Mouse (Mus musculus) MEL (cell line): ENCODE results near the gene Naa25. TPM values are rescaled to one million over a fixed set of nuclear protein-coding genes. Genes with fewer than 3 reads are reported as not detected.

Experiments used
- DNase-seq: peaks from one replicate; pipeline ENCODE4 v3.0.0; 2011; ENCODE audit warnings: low read depth, low spot score
- H3K27ac ChIP-seq: 2 replicates; pipeline ENCODE4 v1.5.1; 2012; ENCODE audit warnings: low read depth, mild to moderate bottlenecking, control low read depth, low read length, moderate library complexity; ENCODE audit not compliant: control insufficient read depth
- H3K27me3 ChIP-seq, 2 experiments: fragments of 150-350 bp in 1 of 2; sonication (generic) in 1 of 2; 2 replicates each; pipeline ENCODE4 v1.6.1; 2012; ENCODE audit warnings: low read length in 2 of 2, mild to moderate bottlenecking in 2 of 2, improper control_type of control experiment in 1 of 2, moderate library complexity in 1 of 2; ENCODE audit not compliant: insufficient read depth in 2 of 2, control insufficient read depth in 1 of 2
- H3K36me3 ChIP-seq, 2 experiments: 2 replicates each; pipeline ENCODE4 v1.6.1; 2012 to 2014; ENCODE audit warnings: low read length in 2 of 2, improper control_type of control experiment in 1 of 2, inconsistent platforms in 1 of 2, mild to moderate bottlenecking in 1 of 2; ENCODE audit not compliant: insufficient read depth in 2 of 2, control insufficient read depth in 1 of 2
- H3K4me1 ChIP-seq, 2 experiments: fragments of 150-350 bp in 1 of 2; sonication (generic) in 1 of 2; 2 replicates each; pipeline ENCODE4 v1.6.1; 2012; ENCODE audit warnings: low read length in 2 of 2, improper control_type of control experiment in 1 of 2, mild to moderate bottlenecking in 1 of 2; ENCODE audit not compliant: insufficient read depth in 2 of 2, control insufficient read depth in 1 of 2
- H3K4me3 ChIP-seq, 2 experiments: fragments of 150-350 bp in 1 of 2; sonication (generic) in 1 of 2; 2 replicates each; pipeline ENCODE4 v1.5.1; 2012; ENCODE audit warnings: low read depth in 2 of 2, low read length in 2 of 2, mild to moderate bottlenecking in 2 of 2, moderate library complexity in 2 of 2, control low read depth in 1 of 2, improper control_type of control experiment in 1 of 2; ENCODE audit not compliant: control insufficient read depth in 1 of 2, insufficient read depth in 1 of 2
- H3K79me2 ChIP-seq: 2 replicates; pipeline ENCODE4 v1.6.1; 2012; ENCODE audit warnings: mild to moderate bottlenecking, low read length, moderate library complexity; ENCODE audit not compliant: control insufficient read depth, poor library complexity, insufficient read depth
- H3K9ac ChIP-seq: 2 replicates; pipeline ENCODE4 v1.6.1; 2012; ENCODE audit warnings: low read depth, mild to moderate bottlenecking, control low read depth, low read length, moderate library complexity; ENCODE audit not compliant: control insufficient read depth, poor library complexity, severe bottlenecking
- H3K9me3 ChIP-seq: fragments of 150-350 bp; sonication (generic); replicated peaks from 2 replicates; pipeline ENCODE4 v1.6.1; 2012; ENCODE audit warnings: mild to moderate bottlenecking, low read length, improper control_type of control experiment, moderate library complexity; ENCODE audit not compliant: insufficient read depth
- BHLHE40 ChIP-seq: IDR thresholded peaks from 2 replicates; pipeline ENCODE4 v1.6.1; 2012; ENCODE audit warnings: low read depth, mild to moderate bottlenecking, inconsistent platforms, low read length, improper control_type of control experiment, borderline replicate concordance
- CHD1 ChIP-seq: IDR thresholded peaks from 2 replicates; pipeline ENCODE4 v1.6.1; 2012; ENCODE audit warnings: low read depth, mild to moderate bottlenecking, inconsistent platforms, low read length, improper control_type of control experiment
- EP300 ChIP-seq, 2 experiments: IDR thresholded peaks; 2 replicates each; pipeline ENCODE4 v1.6.1; 2011; ENCODE audit warnings: improper control_type of control experiment in 2 of 2, low read length in 2 of 2, low read depth in 1 of 2, mild to moderate bottlenecking in 1 of 2
- MAFK ChIP-seq: IDR thresholded peaks from 2 replicates; pipeline ENCODE4 v1.6.1; 2011; ENCODE audit warnings: low read depth, mild to moderate bottlenecking, low read length, improper control_type of control experiment, borderline replicate concordance
- MAZ ChIP-seq: IDR thresholded peaks from 2 replicates; pipeline ENCODE4 v1.6.1; 2012; ENCODE audit warnings: low read depth, mild to moderate bottlenecking, inconsistent platforms, low read length, improper control_type of control experiment
- MXI1 ChIP-seq: IDR thresholded peaks from 2 replicates; pipeline ENCODE4 v1.6.1; 2011; ENCODE audit warnings: mild to moderate bottlenecking, low read depth, low read length, improper control_type of control experiment
- MYB ChIP-seq: IDR thresholded peaks from 2 replicates; pipeline ENCODE4 v1.6.1; 2011; ENCODE audit warnings: mild to moderate bottlenecking, low read depth, low read length, improper control_type of control experiment
- MYC ChIP-seq: IDR thresholded peaks from 2 replicates; pipeline ENCODE4 v1.6.1; 2011; ENCODE audit warnings: low read depth, mild to moderate bottlenecking, low read length, improper control_type of control experiment, moderate library complexity
- NELFE ChIP-seq: IDR thresholded peaks from 2 replicates; pipeline ENCODE4 v1.6.1; 2011; ENCODE audit warnings: low read depth, low read length, improper control_type of control experiment
- POLR2AphosphoS2 ChIP-seq: IDR thresholded peaks from 2 replicates; pipeline ENCODE4 v1.6.1; 2011; ENCODE audit warnings: low read length, improper control_type of control experiment
- RAD21 ChIP-seq: IDR thresholded peaks from 2 replicates; pipeline ENCODE4 v1.6.1; 2011; ENCODE audit warnings: mild to moderate bottlenecking, low read depth, low read length, improper control_type of control experiment
- SIN3A ChIP-seq: IDR thresholded peaks from 2 replicates; pipeline ENCODE4 v1.6.1; 2012; ENCODE audit warnings: low read length, improper control_type of control experiment, inconsistent platforms
- TBP ChIP-seq: IDR thresholded peaks from 2 replicates; pipeline ENCODE4 v1.8.0; 2011; ENCODE audit warnings: low read depth, low read length, improper control_type of control experiment
- TCF12 ChIP-seq: IDR thresholded peaks from 2 replicates; pipeline ENCODE4 v1.6.1; 2014; ENCODE audit warnings: low read depth, mild to moderate bottlenecking, inconsistent platforms, low read length, improper control_type of control experiment, moderate library complexity
- ZMIZ1 ChIP-seq: IDR thresholded peaks from 2 replicates; pipeline ENCODE4 v1.6.1; 2012; ENCODE audit warnings: low read depth, mild to moderate bottlenecking, inconsistent platforms, low read length, improper control_type of control experiment, moderate library complexity
- polyA plus RNA-seq, 2 experiments: library from polyadenylated mRNA; stranded (reverse) in 1 of 2; unstranded in 1 of 2; fragments of >175 nt in 1 of 2; fragments of >200 nt in 1 of 2; gene quantifications; 2 replicates each; pipeline versions ENCODE4 v1.2.1 to v1.2.4; 2012; ENCODE audit warnings: low replicate concordance in 2 of 2, low read depth in 1 of 2; ENCODE audit not compliant: insufficient read length in 2 of 2, insufficient read depth in 1 of 2, missing spikeins in 1 of 2
- total RNA-seq: library from RNA; depleted of rRNA; stranded (reverse); fragments of 300-350 nt; gene quantifications from 2 replicates; pipeline ENCODE4 v1.2.3, GENCODE M21; 2012

The Naa25 gene
- total and polyA plus RNA-seq, 3 experiments: 53.0 to 59.6 TPM; not detected in 1

- TF ChIP-seq MYB (no peak), CHD1 (peak; percentile 76; the same call in 1 of the 2 replicates), TCF12 (peak; percentile 45; the same call in 1 of the 2 replicates), ZMIZ1 (peak; percentile 84)
- TF ChIP-seq, all 39 proteins: peak for 18
Observed at GRCm38 (mm10) chr5:121452026-121452869, 54.5 kb downstream of the Naa25 start, which contains the start of gene Erp29 (continued).

GRCm38 (mm10) chr5:121452906-121453305, 55.2 kb downstream of the Naa25 start:
- Histone ChIP-seq H3K27ac (peak overlapping the region; percentile 64), H3K27me3 (no peaks in the 10 kb centered on the region)
- TF ChIP-seq TCF12 (no peak), SIN3A (no peak), TBP (no peak)
- TF ChIP-seq, all 39 proteins: peak for 0
- Histone ChIP-seq H3K36me3 (peaks cover 0 to 22% of the 10 kb centered on the region in 2 experiments; a peak in 2 of 4 replicates), H3K4me1 (peaks cover 7 to 23% of the 10 kb centered on the region in 2 experiments), H3K9me3 (no peaks in the 10 kb centered on the region), H3K79me2 (peaks cover 20% of the 10 kb centered on the region), H3K4me3 (peak overlapping the region; percentile 84 to 96), H3K9ac (peak overlapping the region; percentile 88)
- DNase-seq: no peak

- no peak for DNase-seq
- Histone ChIP-seq H3K27ac (no peak overlapping the region), H3K36me3 (peaks cover 0 to 22% of the 10 kb centered on the region in 2 experiments; a peak in 2 of 4 replicates), H3K9me3 (no peaks in the 10 kb centered on the region), H3K9ac (no peak overlapping the region), H3K4me3 (no peak overlapping the region), H3K27me3 (no peaks in the 10 kb centered on the region), H3K4me1 (peaks cover 7 to 23% of the 10 kb centered on the region in 2 experiments), H3K79me2 (peaks cover 20% of the 10 kb centered on the region)
- TF ChIP-seq RAD21 (no peak), POLR2AphosphoS2 (peak; percentile 10; the same call in 1 of the 2 replicates)
Observed at GRCm38 (mm10) chr5:121453743-121454502, 56.2 kb downstream of the Naa25 start.

- peaks cover 20% of the 10 kb centered on the region for H3K79me2 ChIP-seq
- H3K27me3 ChIP-seq: no peaks in the 10 kb centered on the region
- TF ChIP-seq MXI1: no peak
- TF ChIP-seq NELFE: no peak
- TF ChIP-seq RAD21: no peak
- no peak for TF ChIP-seq MYC
- TF ChIP-seq BHLHE40: no peak
- no peak for TF ChIP-seq MAZ
- TF ChIP-seq MAFK: no peak
- TF ChIP-seq EP300 (IDR thresholded peaks at IDR 0.05; ENCODE audit: low read depth in 1 of 2, low read length in 2 of 2): no peak
- no peak for TF ChIP-seq MYB
- no peaks in the 10 kb centered on the region for H3K9me3 ChIP-seq
- no peak overlapping the region for H3K9ac ChIP-seq
- peaks cover 7 to 23% of the 10 kb centered on the region in 2 experiments for H3K4me1 ChIP-seq
- H3K27ac ChIP-seq: no peak overlapping the region
- H3K4me3 ChIP-seq: no peak overlapping the region
- DNase-seq: no peak
- peaks cover 0 to 21% of the 10 kb centered on the region in 2 experiments; a peak in 2 of 4 replicates for H3K36me3 ChIP-seq
Observed at GRCm38 (mm10) chr5:121454503-121454782, 56.7 kb downstream of the Naa25 start.
